Mouse (Mus musculus) kidney, adult 2 months (tissue): Measurements from ENCODE around the gene Psma7. TPM values are rescaled to one million over a fixed set of nuclear protein-coding genes. Genes with fewer than 3 reads are reported as not detected.

Experiments
- DNase-seq: peaks from one replicate; pipeline ENCODE4 v3.0.0; 2021
- H3K27ac ChIP-seq: fragments of 200-500 bp; 2 replicates; pipeline ENCODE4 v1.5.1; 2012; ENCODE audit warnings: low read depth, low read length, control low read depth, inconsistent platforms; ENCODE audit not compliant: insufficient read depth
- H3K27me3 ChIP-seq: fragments of 200-500 bp; replicated peaks from 2 replicates; pipeline ENCODE4 v1.6.1; 2012; ENCODE audit warnings: mild to moderate bottlenecking, moderate library complexity, low read length, inconsistent platforms; ENCODE audit not compliant: control insufficient read depth, insufficient read depth
- H3K36me3 ChIP-seq: fragments of 200-500 bp; 2 replicates; pipeline ENCODE4 v1.6.1; 2012; ENCODE audit warnings: mild to moderate bottlenecking, moderate library complexity, low read length, inconsistent platforms; ENCODE audit not compliant: control insufficient read depth, insufficient read depth
- H3K4me1 ChIP-seq: fragments of 200-500 bp; 2 replicates; pipeline ENCODE4 v1.6.1; 2011; ENCODE audit warnings: low read length; ENCODE audit not compliant: control insufficient read depth, insufficient read depth
- H3K4me3 ChIP-seq: fragments of 200-500 bp; 2 replicates; pipeline ENCODE4 v1.5.1; 2011; ENCODE audit warnings: mild to moderate bottlenecking, low read depth, low read length, control low read depth; ENCODE audit not compliant: insufficient read depth
- CTCF ChIP-seq: fragments of 200-500 bp; conservative IDR thresholded peaks from 2 replicates; pipeline ENCODE4 v1.5.1; 2011; ENCODE audit warnings: low read depth, mild to moderate bottlenecking, control low read depth, low read length, moderate library complexity, mixed read lengths; ENCODE audit not compliant: insufficient read depth, insufficient read length
- POLR2A ChIP-seq: fragments of 200-500 bp; IDR thresholded peaks from one replicate; pipeline ENCODE4 v1.6.1; 2011; ENCODE audit warnings: low read depth, low read length, control low read depth
- WGBS: fragments of 180-500 bp; shearing (Covaris S2); methylation state at CpG from one replicate; pipeline ENCODE4 v1.1.7; 2018; 5-methylcytosine and 5-hydroxymethylcytosine counted together
- polyA plus RNA-seq: library from polyadenylated mRNA; depleted of rRNA; stranded (reverse); fragments of >200 nt; gene quantifications from 2 replicates; pipeline ENCODE4 v1.2.3, GENCODE M21; 2012

Gene Psma7
- polyA plus RNA-seq, 1 experiment = 185 TPM

GRCm38 (mm10) chr2:180077622-180078021 lies 35.4 kb upstream of the Psma7 start:
- H3K27ac ChIP-seq = no peak overlapping the region
- TF ChIP-seq POLR2A (no peak), CTCF (no peak)
- no peak overlapping the region for H3K4me3 ChIP-seq
- 86% methylated on average over 3 of the region's 3 CpGs for WGBS
- no peaks in the 10 kb centered on the region for H3K4me1 ChIP-seq
- no peaks in the 10 kb centered on the region for H3K36me3 ChIP-seq
- DNase-seq = no peak
- no peaks in the 10 kb centered on the region for H3K27me3 ChIP-seq

DNA sequence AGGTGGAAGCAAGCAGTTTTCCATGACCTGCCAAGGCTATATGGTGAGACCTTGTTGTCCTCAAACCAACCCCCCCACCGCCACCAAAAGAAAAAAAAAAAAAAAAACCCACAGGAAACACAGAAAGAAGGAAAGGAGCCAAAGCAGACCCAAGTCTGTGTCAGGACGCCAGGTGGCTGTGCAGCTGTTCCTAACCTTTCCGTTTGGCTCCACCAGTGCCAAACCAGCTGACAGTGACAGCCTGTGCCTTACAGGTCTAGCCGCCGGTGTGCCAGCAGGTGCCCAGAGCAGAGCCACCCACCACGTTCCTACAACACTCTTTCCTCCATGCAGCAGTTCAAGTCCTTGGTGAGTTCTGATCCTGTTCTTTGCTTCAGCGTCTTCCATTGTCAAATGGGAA lies 30.7 kb upstream of the Psma7 start:
- DNase-seq = no peak
- Histone ChIP-seq H3K4me1 (peaks cover 7% of the 10 kb centered on the region), H3K27ac (no peak overlapping the region), H3K36me3 (no peaks in the 10 kb centered on the region), H3K27me3 (no peaks in the 10 kb centered on the region), H3K4me3 (no peak overlapping the region)
- TF ChIP-seq CTCF (no peak), POLR2A (no peak)
- 92% methylated on average over 7 of the region's 7 CpGs for WGBS

DNA sequence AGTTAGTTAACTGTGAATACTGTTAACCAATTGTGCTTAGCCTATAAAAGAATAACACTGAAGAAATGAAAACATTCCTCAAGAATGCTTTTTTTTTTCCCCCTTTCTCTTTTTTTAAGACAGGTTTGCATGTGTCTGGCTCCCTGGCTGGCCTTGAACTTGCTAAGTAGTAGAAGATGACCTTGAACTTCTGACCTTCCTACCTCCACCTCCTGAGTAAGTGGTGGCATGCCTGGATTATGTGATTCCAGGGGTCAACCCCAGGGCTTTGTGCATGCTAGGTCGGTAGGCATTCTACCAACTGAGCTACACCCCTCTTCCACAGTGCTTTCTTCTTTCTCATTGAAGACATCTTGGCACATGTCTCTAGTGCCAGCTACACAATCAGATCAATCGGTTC lies 29.4 kb upstream of the Psma7 start:
- Histone ChIP-seq H3K4me3 (no peak overlapping the region), H3K27me3 (no peaks in the 10 kb centered on the region), H3K27ac (no peak overlapping the region), H3K4me1 (peaks cover 7% of the 10 kb centered on the region), H3K36me3 (no peaks in the 10 kb centered on the region)
- no peak for TF ChIP-seq POLR2A
- TF ChIP-seq CTCF = no peak
- WGBS = 69% methylated on average over 2 of the region's 2 CpGs
- DNase-seq = no peak

- Histone ChIP-seq H3K4me3 (peak within 1 kb of the TSS; percentile 87), H3K36me3 (no peaks in the 10 kb centered on the region), H3K27me3 (no peaks in the 10 kb centered on the region), H3K4me1 (peaks cover 7% of the 10 kb centered on the region), H3K27ac (peak within 1 kb of the TSS; percentile 62)
- WGBS = 3% methylated on average over 57 of the region's 58 CpGs
- DNase-seq = peak; percentile 97
- TF ChIP-seq CTCF = no peak
- peak; percentile 47 for TF ChIP-seq POLR2A
These were observed 28.5 kb upstream of the Psma7 start, which contains the start of gene Mtg2 for GRCm38 (mm10) chr2:180070481-180071453. Gene Mtg2, plus strand, starts transcription at chr2:180070588.

DNA sequence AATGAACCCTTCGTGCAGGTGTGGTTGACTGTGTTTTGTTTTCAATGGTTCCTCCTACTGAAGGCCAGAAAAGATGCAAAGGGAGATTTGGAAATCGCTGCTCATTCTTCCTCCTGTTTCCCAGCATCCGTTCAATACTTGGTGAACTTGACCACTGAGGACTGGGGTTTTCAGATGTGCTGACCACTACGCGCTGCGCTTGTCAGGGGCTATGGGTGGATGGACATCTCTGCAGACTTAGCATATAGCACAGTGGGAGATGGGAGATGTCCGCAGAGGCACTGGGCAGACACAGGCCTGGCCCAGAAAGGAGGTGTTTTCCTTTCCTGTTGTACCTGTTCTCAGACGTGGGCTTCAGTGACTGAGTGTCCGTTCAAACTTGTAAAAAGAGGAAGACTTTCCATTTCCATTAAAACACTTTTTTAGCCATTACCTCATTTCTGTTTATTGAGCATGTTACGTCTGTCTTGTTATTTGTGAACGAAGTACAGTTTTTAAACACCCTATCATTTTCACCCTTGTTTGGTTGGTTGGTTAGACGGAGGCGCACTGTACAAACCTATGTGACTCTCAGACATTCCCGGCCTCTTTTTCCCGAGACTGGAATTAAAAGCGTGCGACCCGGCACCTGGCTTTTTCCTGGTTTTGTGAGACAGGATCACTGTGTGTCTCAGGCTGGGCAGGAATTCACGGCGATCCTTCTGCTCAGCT lies 27.7 kb upstream of the Psma7 start:
- 27% methylated on average over 20 of the region's 20 CpGs for WGBS
- peaks cover 7% of the 10 kb centered on the region for H3K4me1 ChIP-seq
- no peaks in the 10 kb centered on the region for H3K27me3 ChIP-seq
- DNase-seq = no peak
- H3K36me3 ChIP-seq = no peaks in the 10 kb centered on the region
- H3K27ac ChIP-seq = peak overlapping the region; percentile 62
- no peak for TF ChIP-seq CTCF
- TF ChIP-seq POLR2A = no peak
- H3K4me3 ChIP-seq = peak overlapping the region; percentile 87

GRCm38 (mm10) chr2:180063338-180064131 lies 21.3 kb upstream of the Psma7 start:
- Histone ChIP-seq H3K27ac (no peak overlapping the region), H3K36me3 (no peaks in the 10 kb centered on the region), H3K4me1 (no peaks in the 10 kb centered on the region), H3K27me3 (no peaks in the 10 kb centered on the region), H3K4me3 (no peak overlapping the region)
- TF ChIP-seq CTCF = no peak
- no peak for TF ChIP-seq POLR2A
- no peak for DNase-seq
- WGBS = 93% methylated on average over 11 of the region's 11 CpGs
